Mouse (Mus musculus) MEL (cell line): ENCODE measurements at regions not wholly inside any gene's neighbourhood (a gene's known extent, or its start where the extent isn't known, plus 50 kb on each side); places are given as distances from the start of the nearest gene placed in this dataset.

Experiments
- DNase-seq: peaks from one replicate; pipeline ENCODE4 v3.0.0; 2011; ENCODE audit warnings: low read depth, low spot score
- H3K27ac ChIP-seq: 2 replicates; pipeline ENCODE4 v1.5.1; 2012; ENCODE audit warnings: low read depth, mild to moderate bottlenecking, control low read depth, low read length, moderate library complexity; ENCODE audit not compliant: control insufficient read depth
- H3K27me3 ChIP-seq, 2 experiments: fragments of 150-350 bp in 1 of 2; sonication (generic) in 1 of 2; 2 replicates each; pipeline ENCODE4 v1.6.1; 2012; ENCODE audit warnings: low read length in 2 of 2, mild to moderate bottlenecking in 2 of 2, improper control_type of control experiment in 1 of 2, moderate library complexity in 1 of 2; ENCODE audit not compliant: insufficient read depth in 2 of 2, control insufficient read depth in 1 of 2
- H3K36me3 ChIP-seq, 2 experiments: 2 replicates each; pipeline ENCODE4 v1.6.1; 2012 to 2014; ENCODE audit warnings: low read length in 2 of 2, improper control_type of control experiment in 1 of 2, inconsistent platforms in 1 of 2, mild to moderate bottlenecking in 1 of 2; ENCODE audit not compliant: insufficient read depth in 2 of 2, control insufficient read depth in 1 of 2
- H3K4me1 ChIP-seq, 2 experiments: fragments of 150-350 bp in 1 of 2; sonication (generic) in 1 of 2; 2 replicates each; pipeline ENCODE4 v1.6.1; 2012; ENCODE audit warnings: low read length in 2 of 2, improper control_type of control experiment in 1 of 2, mild to moderate bottlenecking in 1 of 2; ENCODE audit not compliant: insufficient read depth in 2 of 2, control insufficient read depth in 1 of 2
- H3K4me3 ChIP-seq, 2 experiments: fragments of 150-350 bp in 1 of 2; sonication (generic) in 1 of 2; 2 replicates each; pipeline ENCODE4 v1.5.1; 2012; ENCODE audit warnings: low read depth in 2 of 2, low read length in 2 of 2, mild to moderate bottlenecking in 2 of 2, moderate library complexity in 2 of 2, control low read depth in 1 of 2, improper control_type of control experiment in 1 of 2; ENCODE audit not compliant: control insufficient read depth in 1 of 2, insufficient read depth in 1 of 2
- H3K79me2 ChIP-seq: 2 replicates; pipeline ENCODE4 v1.6.1; 2012; ENCODE audit warnings: mild to moderate bottlenecking, low read length, moderate library complexity; ENCODE audit not compliant: control insufficient read depth, poor library complexity, insufficient read depth
- H3K9ac ChIP-seq: 2 replicates; pipeline ENCODE4 v1.6.1; 2012; ENCODE audit warnings: low read depth, mild to moderate bottlenecking, control low read depth, low read length, moderate library complexity; ENCODE audit not compliant: control insufficient read depth, poor library complexity, severe bottlenecking
- H3K9me3 ChIP-seq: fragments of 150-350 bp; sonication (generic); replicated peaks from 2 replicates; pipeline ENCODE4 v1.6.1; 2012; ENCODE audit warnings: mild to moderate bottlenecking, low read length, improper control_type of control experiment, moderate library complexity; ENCODE audit not compliant: insufficient read depth
- E2F4 ChIP-seq: IDR thresholded peaks from 2 replicates; pipeline ENCODE4 v1.6.1; 2011; ENCODE audit warnings: low read depth, low read length, improper control_type of control experiment, borderline replicate concordance
- JUND ChIP-seq: IDR thresholded peaks from 2 replicates; pipeline ENCODE4 v1.6.1; 2011; ENCODE audit warnings: low read depth, mild to moderate bottlenecking, improper control_type of control experiment, low read length
- KAT2A ChIP-seq: conservative IDR thresholded peaks from 2 replicates; pipeline ENCODE4 v1.6.1; 2012; ENCODE audit warnings: low read depth, low read length, improper control_type of control experiment, inconsistent platforms
- MAFK ChIP-seq: IDR thresholded peaks from 2 replicates; pipeline ENCODE4 v1.6.1; 2011; ENCODE audit warnings: low read depth, mild to moderate bottlenecking, low read length, improper control_type of control experiment, borderline replicate concordance
- MAZ ChIP-seq: IDR thresholded peaks from 2 replicates; pipeline ENCODE4 v1.6.1; 2012; ENCODE audit warnings: low read depth, mild to moderate bottlenecking, inconsistent platforms, low read length, improper control_type of control experiment
- MEF2A ChIP-seq: IDR thresholded peaks from 2 replicates; pipeline ENCODE4 v1.6.1; 2014; ENCODE audit warnings: low read depth, mild to moderate bottlenecking, inconsistent platforms, low read length, improper control_type of control experiment; ENCODE audit not compliant: poor library complexity, insufficient replicate concordance, severe bottlenecking; ENCODE audit errors: extremely low read depth
- MXI1 ChIP-seq: IDR thresholded peaks from 2 replicates; pipeline ENCODE4 v1.6.1; 2011; ENCODE audit warnings: mild to moderate bottlenecking, low read depth, low read length, improper control_type of control experiment
- MYB ChIP-seq: IDR thresholded peaks from 2 replicates; pipeline ENCODE4 v1.6.1; 2011; ENCODE audit warnings: mild to moderate bottlenecking, low read depth, low read length, improper control_type of control experiment
- MYC ChIP-seq: IDR thresholded peaks from 2 replicates; pipeline ENCODE4 v1.6.1; 2011; ENCODE audit warnings: low read depth, mild to moderate bottlenecking, low read length, improper control_type of control experiment, moderate library complexity
- NELFE ChIP-seq: IDR thresholded peaks from 2 replicates; pipeline ENCODE4 v1.6.1; 2011; ENCODE audit warnings: low read depth, low read length, improper control_type of control experiment
- NRF1 ChIP-seq: IDR thresholded peaks from 2 replicates; pipeline ENCODE4 v1.6.1; 2014; ENCODE audit warnings: low read depth, mild to moderate bottlenecking, inconsistent platforms, low read length, improper control_type of control experiment, moderate library complexity; ENCODE audit not compliant: poor library complexity, insufficient read depth, severe bottlenecking
- POLR2AphosphoS2 ChIP-seq: IDR thresholded peaks from 2 replicates; pipeline ENCODE4 v1.6.1; 2011; ENCODE audit warnings: low read length, improper control_type of control experiment
- POLR2AphosphoS5 ChIP-seq: IDR thresholded peaks from 2 replicates; pipeline ENCODE4 v1.6.1; 2012; ENCODE audit warnings: low read depth, borderline replicate concordance, mild to moderate bottlenecking, inconsistent platforms, low read length, moderate library complexity, mixed read lengths
- RAD21 ChIP-seq: IDR thresholded peaks from 2 replicates; pipeline ENCODE4 v1.6.1; 2011; ENCODE audit warnings: mild to moderate bottlenecking, low read depth, low read length, improper control_type of control experiment
- RCOR1 ChIP-seq: IDR thresholded peaks from 2 replicates; pipeline ENCODE4 v1.6.1; 2012; ENCODE audit warnings: low read depth, mild to moderate bottlenecking, inconsistent platforms, low read length, improper control_type of control experiment
- SIN3A ChIP-seq: IDR thresholded peaks from 2 replicates; pipeline ENCODE4 v1.6.1; 2012; ENCODE audit warnings: low read length, improper control_type of control experiment, inconsistent platforms
- TAL1 ChIP-seq: IDR thresholded peaks from 2 replicates; pipeline ENCODE4 v1.6.1; 2012; ENCODE audit warnings: mild to moderate bottlenecking, inconsistent platforms, low read length, moderate library complexity, mixed read lengths
- TCF12 ChIP-seq: IDR thresholded peaks from 2 replicates; pipeline ENCODE4 v1.6.1; 2014; ENCODE audit warnings: low read depth, mild to moderate bottlenecking, inconsistent platforms, low read length, improper control_type of control experiment, moderate library complexity
- UBTF ChIP-seq: IDR thresholded peaks from 2 replicates; pipeline ENCODE4 v1.6.1; 2012; ENCODE audit warnings: low read depth, mild to moderate bottlenecking, inconsistent platforms, low read length, improper control_type of control experiment, moderate library complexity, borderline replicate concordance; ENCODE audit not compliant: insufficient read depth
- USF1 ChIP-seq: IDR thresholded peaks from 2 replicates; pipeline ENCODE4 v1.6.1; 2014; ENCODE audit warnings: low read depth, mild to moderate bottlenecking, inconsistent platforms, low read length, improper control_type of control experiment, moderate library complexity
- ZKSCAN1 ChIP-seq: IDR thresholded peaks from 2 replicates; pipeline ENCODE4 v1.6.1; 2012; ENCODE audit warnings: low read depth, mild to moderate bottlenecking, inconsistent platforms, low read length, improper control_type of control experiment, moderate library complexity
- ZMIZ1 ChIP-seq: IDR thresholded peaks from 2 replicates; pipeline ENCODE4 v1.6.1; 2012; ENCODE audit warnings: low read depth, mild to moderate bottlenecking, inconsistent platforms, low read length, improper control_type of control experiment, moderate library complexity
- ZNF384 ChIP-seq: IDR thresholded peaks from 2 replicates; pipeline ENCODE4 v1.6.1; 2012; ENCODE audit warnings: low read depth, mild to moderate bottlenecking, inconsistent platforms, low read length, improper control_type of control experiment

DNA sequence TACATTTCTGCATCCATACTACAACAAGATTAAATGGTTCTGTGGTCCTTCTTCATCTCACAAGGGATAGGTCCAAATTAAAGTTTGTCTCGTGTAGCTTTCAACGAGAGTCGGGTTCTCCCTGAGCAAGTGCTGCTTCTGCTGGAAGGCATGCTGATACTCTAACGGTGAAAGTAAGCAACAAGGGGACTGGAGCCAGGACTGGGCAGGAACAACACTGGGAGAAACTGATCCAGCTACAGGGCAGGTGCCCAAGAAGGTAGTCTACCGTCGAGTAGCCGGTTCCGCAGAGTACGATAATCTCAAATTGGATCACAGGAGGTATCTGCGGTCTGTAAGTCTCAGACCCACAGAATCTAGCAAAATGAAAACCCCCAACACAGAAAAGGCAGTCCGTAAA, 74.2 kb upstream of the Atp2b1 start:
- Histone ChIP-seq H3K27me3 (no peaks in the 10 kb centered on the region), H3K27ac (no peak overlapping the region), H3K9ac (no peak overlapping the region), H3K4me3 (no peak overlapping the region), H3K9me3 (no peaks in the 10 kb centered on the region), H3K79me2 (no peaks in the 10 kb centered on the region), H3K4me1 (peaks cover 0 to 4% of the 10 kb centered on the region in 2 experiments; a peak in 3 of 4 replicates), H3K36me3 (no peaks in the 10 kb centered on the region; a peak in 2 of 4 replicates)
- DNase-seq = no peak
- TF ChIP-seq MAFK (no peak), E2F4 (no peak), SIN3A (no peak), MYC (no peak), RCOR1 (no peak), USF1 (no peak), ZMIZ1 (no peak), MXI1 (no peak), TCF12 (no peak), NELFE (no peak), JUND (no peak), ZKSCAN1 (no peak), MEF2A (no peak), MAZ (no peak)

DNA sequence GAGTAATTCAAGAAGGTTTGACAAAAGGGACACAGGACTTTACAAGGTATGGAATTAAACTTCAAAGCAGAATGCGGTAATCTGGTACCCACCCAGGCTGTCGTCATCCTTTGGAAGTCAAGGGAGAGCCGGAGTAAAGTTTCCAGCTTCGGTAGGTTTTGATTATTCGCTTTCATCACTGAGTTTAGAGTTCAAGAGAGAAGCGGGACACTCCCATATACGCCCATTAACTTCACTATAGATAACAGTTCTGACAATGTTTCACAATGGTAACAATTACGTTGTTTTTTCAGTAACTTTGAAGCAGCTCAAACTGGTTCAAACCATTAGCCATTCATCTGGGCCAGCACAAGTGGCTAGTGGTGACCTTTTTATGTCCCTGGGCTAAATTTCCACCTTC, 73.8 kb upstream of the Atp2b1 start:
- no peaks in the 10 kb centered on the region for H3K27me3 ChIP-seq
- no peak overlapping the region for H3K27ac ChIP-seq
- peaks cover 0 to 4% of the 10 kb centered on the region in 2 experiments; a peak in 3 of 4 replicates for H3K4me1 ChIP-seq
- DNase-seq = no peak
- H3K79me2 ChIP-seq = no peaks in the 10 kb centered on the region
- no peak overlapping the region for H3K9ac ChIP-seq
- no peaks in the 10 kb centered on the region for H3K9me3 ChIP-seq
- H3K36me3 ChIP-seq = no peaks in the 10 kb centered on the region; a peak in 2 of 4 replicates
- no peak for TF ChIP-seq KAT2A
- no peak for TF ChIP-seq RAD21
- TF ChIP-seq TAL1 = no peak
- no peak for TF ChIP-seq MAFK
- no peak for TF ChIP-seq POLR2AphosphoS2
- TF ChIP-seq NRF1 = no peak
- no peak for TF ChIP-seq UBTF
- TF ChIP-seq MYB = no peak
- no peak for TF ChIP-seq ZNF384
- no peak for TF ChIP-seq POLR2AphosphoS5
- no peak overlapping the region for H3K4me3 ChIP-seq
